11 mouse cellular contexts compared by ENCODE assay signal in the genomic region with DNA sequence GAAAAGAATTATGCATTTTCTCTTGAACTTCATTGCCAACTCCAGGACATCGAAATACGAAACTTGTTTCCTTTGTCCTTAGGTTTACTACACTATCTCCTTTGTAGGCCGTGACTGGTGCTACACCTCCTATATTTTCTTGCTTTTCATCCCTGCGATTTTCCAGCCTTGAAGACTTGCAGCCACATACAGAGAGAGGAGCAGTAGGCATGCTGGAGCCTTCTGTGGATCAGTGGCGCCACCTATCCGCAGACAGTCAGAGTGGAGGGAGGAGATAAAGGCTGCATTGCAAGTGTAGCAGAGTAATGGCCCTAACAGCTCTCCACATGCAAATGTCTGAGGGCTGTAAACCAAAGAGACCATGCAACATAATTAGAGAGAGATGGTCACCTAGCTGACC.
DNase-seq lines count a peak whose midpoint lies in the region; ATAC-seq and TF ChIP-seq lines count a peak whose summit lies in the region.
"Had no signal": no experiment of that assay in that cellular context is flagged by ENCODE, and none has a peak within 500 bp of the region (broad histone marks: within the 10 kb centered on the region; RNA-seq: fewer than 3 reads in every experiment).

No protein-coding gene starts in this region.

- no peak overlapping the region for H3K4me3 ChIP-seq in thymus, adult 2 months (ENCODE audit: control insufficient read depth, insufficient read depth, low read length)
- H3K4me3 ChIP-seq: heart, embryonic 13.5 days; limb, embryonic 15.5 days had no signal

- H3K27ac ChIP-seq in thymus, adult 2 months (ENCODE audit: control insufficient read depth, insufficient read depth, low read length), result no peak overlapping the region
- H3K27ac ChIP-seq: heart, embryonic 13.5 days; limb, embryonic 15.5 days had no signal

- no peaks in the 10 kb centered on the region for H3K27me3 ChIP-seq in thymus, adult 2 months (ENCODE audit: control insufficient read depth, insufficient read depth, low read length)
- H3K27me3 ChIP-seq: heart, embryonic 13.5 days; limb, embryonic 15.5 days had no signal

- TF ChIP-seq POLR2A in thymus, adult 2 months (IDR thresholded peaks at IDR 0.05; ENCODE audit: control insufficient read depth, extremely low read depth, insufficient read depth, low read length, poor library complexity), result no peak

- H3K4me1 ChIP-seq in thymus, adult 2 months (replicated peaks; ENCODE audit: control insufficient read depth, insufficient read depth, low read length), result no peaks in the 10 kb centered on the region
- H3K4me1 ChIP-seq: heart, embryonic 13.5 days; limb, embryonic 15.5 days had no signal

- WGBS in thymus, adult 2 months, result 92% methylated on average over 6 of the region's 6 CpGs

- TF ChIP-seq CTCF in thymus, adult 2 months (IDR thresholded peaks at IDR 0.05; ENCODE audit: borderline replicate concordance, control insufficient read depth, extremely low read depth, insufficient read depth, low read length, poor library complexity), result no peak

- peak; percentile 36 for DNase-seq in adrenal gland, postnatal 10 days
- DNase-seq in adrenal gland, postnatal 4 days (ENCODE audit: low spot score in 2 of 2), result no peak
- DNase-seq in kidney, postnatal 10 days, result peak; percentile 41
- no peak for DNase-seq in kidney, adult 11 months
- peak; percentile 32 for DNase-seq in thymus, adult 2 months
- no peak for DNase-seq in thymus, postnatal 0 days (ENCODE audit: low spot score)
- DNase-seq: cerebellum, adult 8-10 months had no signal

- no peaks in the 10 kb centered on the region for H3K36me3 ChIP-seq in thymus, adult 2 months (ENCODE audit: control insufficient read depth, insufficient read depth, low read length)
- H3K36me3 ChIP-seq: heart, embryonic 13.5 days; limb, embryonic 15.5 days had no signal

- ATAC-seq in erythroblast, adult 5-6 weeks (replicated peaks; ENCODE audit: low FRiP score, poor library complexity, severe bottlenecking), result no peak
- no peak for ATAC-seq in granulocyte monocyte progenitor cell, adult 5-6 weeks (replicated peaks; ENCODE audit: poor library complexity, severe bottlenecking)

Comparison
In these comparisons a context has a peak if more than half of its experiments do, and no peak if none do; other contexts are left out.
1. DNase-seq: peak in adrenal gland, postnatal 10 days (single experiment), kidney, postnatal 10 days (single experiment) and thymus, adult 2 months (single experiment); none in adrenal gland, postnatal 4 days (0 of 2), kidney, adult 11 months (single experiment) and thymus, postnatal 0 days (single experiment).